Mouse (Mus musculus) intestine, postnatal 0 days (tissue): ENCODE measurements around the gene Eif2b4. TPM values are rescaled to one million over a fixed set of nuclear protein-coding genes. Genes with fewer than 3 reads are reported as not detected.

Experiments
- ATAC-seq: fragments of 200-750 bp; cut with Nextera tagmentation; 2 replicates; pipeline ENCODE4 v1.8.0; 2017; ENCODE audit warnings: mild to moderate bottlenecking, moderate TSS enrichment, moderate library complexity
- H3K27ac ChIP-seq: fragments of 300-500 bp; sonication (generic); 2 replicates; pipeline ENCODE4 v1.5.1; 2014; ENCODE audit warnings: mild to moderate bottlenecking, low read depth, low read length, moderate library complexity
- H3K27me3 ChIP-seq: fragments of 300-500 bp; sonication (generic); replicated peaks from 2 replicates; pipeline ENCODE4 v1.6.1; 2014; ENCODE audit warnings: low read length, mixed read lengths; ENCODE audit not compliant: control insufficient read depth, insufficient read depth
- H3K36me3 ChIP-seq: fragments of 300-500 bp; sonication (generic); 2 replicates; pipeline ENCODE4 v1.6.1; 2014; ENCODE audit warnings: mild to moderate bottlenecking, moderate library complexity; ENCODE audit not compliant: control insufficient read depth, insufficient read depth
- H3K4me1 ChIP-seq: fragments of 300-500 bp; sonication (generic); replicated peaks from 2 replicates; pipeline ENCODE4 v1.6.1; 2014; ENCODE audit warnings: antibody characterized with exemption, low read length, mixed read lengths; ENCODE audit not compliant: control insufficient read depth, insufficient read depth
- H3K4me2 ChIP-seq: fragments of 300-500 bp; sonication (generic); replicated peaks from 2 replicates; pipeline ENCODE4 v1.6.1; 2014; ENCODE audit warnings: low read depth, mild to moderate bottlenecking, moderate library complexity
- H3K4me3 ChIP-seq: fragments of 300-500 bp; sonication (generic); 2 replicates; pipeline ENCODE4 v1.5.1; 2014; ENCODE audit warnings: low read depth, low read length
- H3K9ac ChIP-seq: fragments of 300-500 bp; sonication (generic); 2 replicates; pipeline ENCODE4 v1.6.1; 2014; ENCODE audit warnings: mild to moderate bottlenecking, low read depth, low read length
- H3K9me3 ChIP-seq: fragments of 300-500 bp; sonication (generic); 2 replicates; pipeline ENCODE4 v1.6.1; 2016; ENCODE audit warnings: mixed run types; ENCODE audit not compliant: control insufficient read depth
- CTCF ChIP-seq: sonication (generic); IDR thresholded peaks from 2 replicates; pipeline ENCODE4 v1.5.1; 2016; ENCODE audit warnings: low read depth, mild to moderate bottlenecking, control low read depth, antibody characterized with exemption, moderate library complexity
- WGBS: fragments of 180-500 bp; shearing (Covaris S2); extraction: QIAGEN DNeasy Blood & Tissue Kit; methylation state at CpG from one replicate; pipeline ENCODE4 v1.1.7; 2014; 5-methylcytosine and 5-hydroxymethylcytosine counted together
- polyA plus RNA-seq: library from polyadenylated mRNA; unstranded; fragments of >200 nt; fragmentation: Nextera tagmentation; extraction: Ambion mirVana; gene quantifications from 2 replicates; pipeline ENCODE4 v1.2.1, GENCODE M21; 2015

The Eif2b4 gene
- polyA plus RNA-seq, 1 experiment from 2014 or later, result 43.7 TPM

GRCm38 (mm10) chr5:31201042-31201741 is 8.0 kb upstream of the Eif2b4 start:
- peak overlapping the region; percentile 74 for H3K4me2 ChIP-seq
- WGBS, result 12% methylated on average over 13 of the region's 13 CpGs
- peak overlapping the region; percentile 82 for H3K27ac ChIP-seq
- H3K4me3 ChIP-seq, result peak overlapping the region; percentile 77
- no peaks in the 10 kb centered on the region; the same call in 1 of the 2 replicates for H3K9me3 ChIP-seq
- no peak for ATAC-seq
- peaks cover 64% of the 10 kb centered on the region for H3K36me3 ChIP-seq
- no peak for TF ChIP-seq CTCF
- H3K4me1 ChIP-seq, result no peaks in the 10 kb centered on the region
- H3K27me3 ChIP-seq, result no peaks in the 10 kb centered on the region
- peak overlapping the region; percentile 75 for H3K9ac ChIP-seq

GRCm38 (mm10) chr5:31200327-31200768 is 7.1 kb upstream of the Eif2b4 start:
- ATAC-seq, result no peak
- H3K9ac ChIP-seq, result no peak overlapping the region
- H3K9me3 ChIP-seq, result no peaks in the 10 kb centered on the region; the same call in 1 of the 2 replicates
- H3K4me2 ChIP-seq, result peak overlapping the region; percentile 74; the same call in 1 of the 2 replicates
- WGBS, result 88% methylated on average over 27 of the region's 27 CpGs
- H3K4me1 ChIP-seq, result no peaks in the 10 kb centered on the region
- no peaks in the 10 kb centered on the region for H3K27me3 ChIP-seq
- H3K27ac ChIP-seq, result peak overlapping the region; percentile 35; the same call in 1 of the 2 replicates
- no peak overlapping the region for H3K4me3 ChIP-seq
- TF ChIP-seq CTCF, result no peak
- peaks cover 64% of the 10 kb centered on the region for H3K36me3 ChIP-seq

- H3K4me2 ChIP-seq, result no peak overlapping the region
- no peak for ATAC-seq
- no peak overlapping the region for H3K9ac ChIP-seq
- H3K36me3 ChIP-seq, result peaks cover 64% of the 10 kb centered on the region
- 80% methylated on average over 9 of the region's 9 CpGs for WGBS
- H3K27ac ChIP-seq, result 0 out of 2 replicates have a peak overlapping the region, but pooled peaks have one; percentile 35
- H3K9me3 ChIP-seq, result no peaks in the 10 kb centered on the region; the same call in 1 of the 2 replicates
- no peak overlapping the region for H3K4me3 ChIP-seq
- H3K27me3 ChIP-seq, result no peaks in the 10 kb centered on the region
- no peaks in the 10 kb centered on the region for H3K4me1 ChIP-seq
- peak; percentile 60 for TF ChIP-seq CTCF
Measured at GRCm38 (mm10) chr5:31199893-31200292, 6.7 kb upstream of the Eif2b4 start.

DNA sequence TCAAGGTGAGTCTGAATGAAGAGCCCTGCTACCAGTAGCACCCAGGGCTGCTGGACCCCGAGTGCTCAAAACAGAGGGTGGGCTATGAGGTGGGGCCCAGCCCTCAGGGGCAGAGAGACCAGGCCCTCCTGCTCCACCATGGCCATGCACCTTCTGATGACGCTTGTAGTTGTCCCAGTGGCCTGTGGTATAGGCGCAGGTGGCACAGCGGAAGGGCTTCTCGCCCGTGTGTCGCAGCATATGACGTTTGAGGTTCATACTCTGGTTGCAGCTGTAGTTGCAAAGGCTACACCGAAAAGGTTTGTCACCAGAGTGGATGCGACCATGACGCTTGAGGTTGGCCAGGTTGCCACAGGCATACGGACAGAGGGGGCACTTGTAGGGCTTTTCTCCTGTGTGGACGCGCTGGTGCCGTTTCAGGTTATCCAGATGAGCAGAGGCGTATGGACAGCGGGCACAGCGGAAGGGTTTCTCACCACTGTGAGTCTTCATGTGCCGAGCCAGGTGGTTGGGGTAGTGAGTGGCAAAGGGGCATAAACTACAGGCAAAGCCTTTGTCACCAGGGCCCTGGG is 6.2 kb upstream of the Eif2b4 start:
- H3K4me2 ChIP-seq, result no peak overlapping the region
- no peaks in the 10 kb centered on the region for H3K4me1 ChIP-seq
- H3K9ac ChIP-seq, result no peak overlapping the region
- no peak for ATAC-seq
- no peaks in the 10 kb centered on the region for H3K27me3 ChIP-seq
- TF ChIP-seq CTCF, result no peak
- WGBS, result 92% methylated on average over 19 of the region's 19 CpGs
- no peaks in the 10 kb centered on the region; the same call in 1 of the 2 replicates for H3K9me3 ChIP-seq
- H3K27ac ChIP-seq, result peak overlapping the region; percentile 35; the same call in 1 of the 2 replicates
- no peak overlapping the region for H3K4me3 ChIP-seq
- H3K36me3 ChIP-seq, result peaks cover 68% of the 10 kb centered on the region

- Histone ChIP-seq H3K27ac (peak overlapping the region; percentile 35; the same call in 1 of the 2 replicates), H3K4me1 (no peaks in the 10 kb centered on the region), H3K9ac (no peak overlapping the region), H3K36me3 (peaks cover 66% of the 10 kb centered on the region), H3K9me3 (no peaks in the 10 kb centered on the region; the same call in 1 of the 2 replicates), H3K4me3 (no peak overlapping the region), H3K27me3 (no peaks in the 10 kb centered on the region), H3K4me2 (no peak overlapping the region)
- no peak for TF ChIP-seq CTCF
- 83% methylated on average over 5 of the region's 5 CpGs for WGBS
- no peak for ATAC-seq
Measured at GRCm38 (mm10) chr5:31198616-31199320, 5.5 kb upstream of the Eif2b4 start.

DNA sequence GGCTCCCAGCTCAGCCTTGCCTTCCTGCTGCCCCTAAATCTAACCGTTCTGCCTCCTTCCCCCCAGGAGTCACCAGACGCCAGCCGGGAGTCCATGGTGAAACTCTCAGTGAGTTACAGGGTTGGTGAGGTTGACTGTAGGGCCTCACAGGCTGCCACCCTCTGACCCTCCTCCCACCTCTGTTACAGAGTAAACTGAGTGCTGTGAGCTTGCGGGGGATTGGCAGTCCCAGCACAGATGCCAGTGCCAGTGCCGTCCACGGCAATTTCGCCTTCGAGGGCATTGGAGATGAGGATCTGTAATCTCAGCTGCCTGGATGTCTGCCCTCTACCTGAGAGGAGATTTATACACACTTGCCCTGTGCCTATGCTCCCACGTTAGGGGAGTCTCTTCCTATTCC is 4.9 kb upstream of the Eif2b4 start:
- no peak for TF ChIP-seq CTCF
- Histone ChIP-seq H3K4me2 (no peak overlapping the region), H3K36me3 (peaks cover 62% of the 10 kb centered on the region), H3K9me3 (no peaks in the 10 kb centered on the region; the same call in 1 of the 2 replicates), H3K4me1 (no peaks in the 10 kb centered on the region), H3K27me3 (no peaks in the 10 kb centered on the region), H3K27ac (peak overlapping the region; percentile 35; the same call in 1 of the 2 replicates), H3K4me3 (no peak overlapping the region), H3K9ac (no peak overlapping the region)
- no peak for ATAC-seq
- 80% methylated on average over 9 of the region's 9 CpGs for WGBS
